Mouse (Mus musculus) thymus, adult 2 months (tissue): Measurements from ENCODE around the gene Pafah1b1. TPM values are rescaled to one million over a fixed set of nuclear protein-coding genes. Genes with fewer than 3 reads are reported as not detected.

Experiments
- DNase-seq: peaks from one replicate; pipeline ENCODE4 v3.0.0; 2021
- H3K27ac ChIP-seq: fragments of 200-500 bp; 2 replicates; pipeline ENCODE4 v1.5.1; 2012; ENCODE audit warnings: low read length, control low read depth; ENCODE audit not compliant: control insufficient read depth, insufficient read depth
- H3K27me3 ChIP-seq: fragments of 200-500 bp; 2 replicates; pipeline ENCODE4 v1.6.1; 2012; ENCODE audit warnings: mild to moderate bottlenecking, low read length, moderate library complexity, mixed read lengths; ENCODE audit not compliant: control insufficient read depth, insufficient read depth
- H3K36me3 ChIP-seq: fragments of 200-500 bp; 2 replicates; pipeline ENCODE4 v1.6.1; 2012; ENCODE audit warnings: mild to moderate bottlenecking, low read length, moderate library complexity; ENCODE audit not compliant: control insufficient read depth, insufficient read depth
- H3K4me1 ChIP-seq: fragments of 200-500 bp; replicated peaks from 2 replicates; pipeline ENCODE4 v1.6.1; 2012; ENCODE audit warnings: low read length; ENCODE audit not compliant: control insufficient read depth, insufficient read depth
- H3K4me3 ChIP-seq: fragments of 200-500 bp; 2 replicates; pipeline ENCODE4 v1.5.1; 2012; ENCODE audit warnings: mild to moderate bottlenecking, low read length, control low read depth, moderate library complexity; ENCODE audit not compliant: control insufficient read depth, insufficient read depth
- CTCF ChIP-seq: fragments of 200-500 bp; IDR thresholded peaks from 2 replicates; pipeline ENCODE4 v1.5.1; 2012; ENCODE audit warnings: mild to moderate bottlenecking, control low read depth, low read length, moderate library complexity, borderline replicate concordance; ENCODE audit not compliant: control insufficient read depth, poor library complexity, insufficient read depth; ENCODE audit errors: extremely low read depth
- POLR2A ChIP-seq: fragments of 200-500 bp; IDR thresholded peaks from 2 replicates; pipeline ENCODE4 v1.6.1; 2012; ENCODE audit warnings: mild to moderate bottlenecking, low read length, control low read depth, moderate library complexity; ENCODE audit not compliant: control insufficient read depth, poor library complexity, insufficient read depth; ENCODE audit errors: extremely low read depth
- WGBS: fragments of 180-500 bp; shearing (Covaris S2); methylation state at CpG from one replicate; pipeline ENCODE4 v1.1.7; 2018; 5-methylcytosine and 5-hydroxymethylcytosine counted together
- polyA plus RNA-seq: library from polyadenylated mRNA; depleted of rRNA; stranded (reverse); fragments of >200 nt; gene quantifications from 2 replicates; pipeline ENCODE4 v1.2.3, GENCODE M21; 2012

The Pafah1b1 gene
- polyA plus RNA-seq, 1 experiment: 27.2 TPM

- 1% methylated on average over 53 of the region's 53 CpGs for WGBS
- Histone ChIP-seq H3K27ac (no peak overlapping the region), H3K4me3 (peak overlapping the region; percentile 81), H3K27me3 (no peaks in the 10 kb centered on the region), H3K36me3 (no peaks in the 10 kb centered on the region), H3K4me1 (peaks cover 15% of the 10 kb centered on the region)
- DNase-seq: no peak
- TF ChIP-seq CTCF: no peak
- no peak for TF ChIP-seq POLR2A
These were observed 74.6 kb downstream of the Pafah1b1 start for GRCm38 (mm10) chr11:74649647-74650551.

- no peak within 1 kb of the TSS for H3K27ac ChIP-seq
- TF ChIP-seq CTCF (peak; percentile 56; the same call in 1 of the 2 replicates), POLR2A (peak; percentile 27; the same call in 1 of the 2 replicates)
- no peaks in the 10 kb centered on the region for H3K27me3 ChIP-seq
- H3K4me3 ChIP-seq: peak within 1 kb of the TSS; percentile 81
- DNase-seq: peak; percentile 99
- H3K36me3 ChIP-seq: no peaks in the 10 kb centered on the region
- under 1% methylated on average over 58 of the region's 58 CpGs for WGBS
- peaks cover 15% of the 10 kb centered on the region for H3K4me1 ChIP-seq
These were observed 75.3 kb downstream of the Pafah1b1 start, which contains the start of gene Cluh for GRCm38 (mm10) chr11:74649095-74649646. TSS of gene Cluh (plus strand) at chr11:74649495.

- 20% methylated on average over 1 of the region's 1 CpGs for WGBS
- TF ChIP-seq POLR2A (no peak), CTCF (no peak)
- H3K4me1 ChIP-seq: peaks cover 15% of the 10 kb centered on the region
- H3K4me3 ChIP-seq: peak overlapping the region; percentile 81
- H3K27ac ChIP-seq: no peak overlapping the region
- DNase-seq: no peak
- no peaks in the 10 kb centered on the region for H3K36me3 ChIP-seq
- H3K27me3 ChIP-seq: no peaks in the 10 kb centered on the region
These were observed 75.8 kb downstream of the Pafah1b1 start for GRCm38 (mm10) chr11:74648676-74649075.

GRCm38 (mm10) chr11:74647966-74648365, 76.5 kb downstream of the Pafah1b1 start:
- Histone ChIP-seq H3K27me3 (no peaks in the 10 kb centered on the region), H3K4me3 (no peak overlapping the region), H3K27ac (no peak overlapping the region), H3K4me1 (peaks cover 15% of the 10 kb centered on the region), H3K36me3 (no peaks in the 10 kb centered on the region)
- DNase-seq: no peak
- TF ChIP-seq POLR2A: no peak
- TF ChIP-seq CTCF: no peak
- WGBS: 100% methylated on average over 1 of the region's 1 CpGs

GRCm38 (mm10) chr11:74639628-74640027, 84.8 kb downstream of the Pafah1b1 start:
- Histone ChIP-seq H3K36me3 (no peaks in the 10 kb centered on the region), H3K27me3 (peaks cover 5% of the 10 kb centered on the region; the same call in 1 of the 2 replicates), H3K4me3 (no peak overlapping the region), H3K4me1 (peaks cover 6% of the 10 kb centered on the region; the same call in 1 of the 2 replicates), H3K27ac (no peak overlapping the region)
- DNase-seq: no peak
- 63% methylated on average over 1 of the region's 1 CpGs for WGBS
- no peak for TF ChIP-seq CTCF
- no peak for TF ChIP-seq POLR2A

- Histone ChIP-seq H3K27ac (no peak overlapping the region), H3K4me3 (peak overlapping the region; percentile 35; the same call in 1 of the 2 replicates), H3K27me3 (peaks cover 5% of the 10 kb centered on the region; the same call in 1 of the 2 replicates), H3K36me3 (no peaks in the 10 kb centered on the region), H3K4me1 (peaks cover 6% of the 10 kb centered on the region; the same call in 1 of the 2 replicates)
- WGBS: 63% methylated on average over 9 of the region's 9 CpGs
- DNase-seq: no peak
- TF ChIP-seq CTCF: no peak
- TF ChIP-seq POLR2A: no peak
These were observed 85.6 kb downstream of the Pafah1b1 start for GRCm38 (mm10) chr11:74638791-74639411.
